Mouse (Mus musculus) CD4-positive naive resting alpha-beta T cell, adult 76 days (primary cell): ENCODE data around the gene Gabra2. TPM values are rescaled to one million over a fixed set of nuclear protein-coding genes. Genes with fewer than 3 reads are reported as not detected.

Source experiments
- total RNA-seq: library from RNA; stranded (reverse); gene quantifications from one replicate; pipeline ENCODE4 v1.2.4, GENCODE M21; 2023

The Gabra2 gene
- not detected for total RNA-seq

DNA sequence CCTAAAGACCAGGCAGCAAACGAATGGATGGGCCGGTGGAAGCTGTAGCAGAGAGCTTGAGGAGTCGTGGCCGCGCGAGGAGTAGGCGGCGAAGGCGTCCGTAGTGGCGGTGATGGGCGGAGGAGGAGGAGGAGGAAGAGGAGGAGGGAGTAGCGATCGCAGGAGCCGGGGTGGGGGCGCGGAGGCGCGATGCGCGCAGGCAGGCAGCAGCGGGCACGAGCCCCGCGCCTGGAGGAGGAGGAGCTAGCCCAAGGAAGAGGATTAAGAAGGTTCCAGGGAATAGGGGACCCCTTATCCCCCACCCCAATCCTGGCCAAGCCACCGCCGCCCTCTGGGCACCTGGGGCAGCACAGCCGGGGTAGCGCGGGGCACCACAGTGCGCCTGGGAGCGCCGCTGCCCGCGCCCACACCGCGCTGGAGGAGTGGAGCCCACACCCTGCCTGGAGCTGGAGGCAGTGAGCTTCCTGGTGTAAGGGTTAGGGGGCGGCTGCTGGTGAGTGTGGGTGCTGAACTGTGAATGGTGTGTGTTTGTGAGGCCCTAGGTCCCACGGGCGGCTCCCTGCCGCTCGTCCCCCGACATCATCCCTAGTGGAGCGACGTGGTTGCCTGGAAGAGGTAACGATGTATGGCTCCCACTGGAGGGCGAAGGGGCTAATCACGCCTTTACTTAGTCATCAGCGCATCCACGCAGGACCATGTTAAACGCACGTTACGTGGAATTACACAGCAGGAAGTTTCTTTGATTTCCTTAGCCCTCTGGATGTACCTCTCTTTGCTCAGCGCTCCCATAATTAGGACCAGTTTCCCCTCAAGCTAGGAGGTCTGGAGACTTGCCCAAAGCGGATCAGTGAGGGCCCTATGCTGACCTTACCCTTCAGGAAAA lies at the start of gene Gabra2:
Gene Gabra2 (minus strand): TSS at position 125 of the 883 bp plus-strand sequence.

